Mouse (Mus musculus) kidney, postnatal 0 days (tissue): ENCODE measurements at regions not wholly inside any gene's neighbourhood (a gene's known extent, or its start where the extent isn't known, plus 50 kb on each side); places are given as distances from the start of the nearest gene placed in this dataset.
A peak's percentile ranks its signal among the peaks of the same experiment; 100 is the strongest.

Experiments
- ATAC-seq: fragments of 200-750 bp; cut with Nextera tagmentation; replicated peaks from 2 replicates; pipeline ENCODE4 v1.8.0; 2017; ENCODE audit warnings: low read depth, moderate number of reproducible peaks, moderate TSS enrichment, moderate library complexity; ENCODE audit not compliant: low FRiP score
- DNase-seq: peaks from one replicate; pipeline ENCODE4 v3.0.0-alpha.2; 2016; ENCODE audit warnings: low spot score
- H3K27ac ChIP-seq: fragments of 300-500 bp; sonication (generic); 2 replicates; pipeline ENCODE4 v1.5.1; 2014; ENCODE audit warnings: mild to moderate bottlenecking
- H3K27me3 ChIP-seq: fragments of 300-500 bp; sonication (generic); 2 replicates; pipeline ENCODE4 v1.6.1; 2014; ENCODE audit warnings: low read length, mixed read lengths; ENCODE audit not compliant: insufficient read depth
- H3K36me3 ChIP-seq: fragments of 300-500 bp; sonication (generic); 2 replicates; pipeline ENCODE4 v1.6.1; 2014; ENCODE audit warnings: low read length, mixed read lengths; ENCODE audit not compliant: insufficient read depth
- H3K4me1 ChIP-seq: fragments of 300-500 bp; sonication (generic); replicated peaks from 2 replicates; pipeline ENCODE4 v1.6.1; 2014; ENCODE audit warnings: antibody characterized with exemption, low read length, mixed read lengths; ENCODE audit not compliant: insufficient read depth
- H3K4me2 ChIP-seq: fragments of 300-500 bp; sonication (generic); 2 replicates; pipeline ENCODE4 v1.6.1; 2014; ENCODE audit warnings: mild to moderate bottlenecking, low read length, moderate library complexity, mixed read lengths
- H3K4me3 ChIP-seq: fragments of 300-500 bp; sonication (generic); replicated peaks from 2 replicates; pipeline ENCODE4 v1.5.1; 2014; ENCODE audit warnings: low read depth, low read length
- H3K9ac ChIP-seq: fragments of 300-500 bp; sonication (generic); 2 replicates; pipeline ENCODE4 v1.6.1; 2014; ENCODE audit warnings: low read depth, low read length
- H3K9me3 ChIP-seq: fragments of 300-500 bp; sonication (generic); replicated peaks from 2 replicates; pipeline ENCODE4 v1.6.1; 2016; ENCODE audit warnings: low read length, inconsistent platforms, mixed read lengths
- CTCF ChIP-seq: IDR thresholded peaks from 2 replicates; pipeline ENCODE4 v1.5.1; 2016; ENCODE audit warnings: antibody characterized with exemption, low read depth, mild to moderate bottlenecking, moderate library complexity
- WGBS: fragments of 180-500 bp; shearing (Covaris S2); extraction: QIAGEN DNeasy Blood & Tissue Kit; methylation state at CpG from one replicate; pipeline ENCODE4 v1.1.7; 2014; 5-methylcytosine and 5-hydroxymethylcytosine counted together

DNA sequence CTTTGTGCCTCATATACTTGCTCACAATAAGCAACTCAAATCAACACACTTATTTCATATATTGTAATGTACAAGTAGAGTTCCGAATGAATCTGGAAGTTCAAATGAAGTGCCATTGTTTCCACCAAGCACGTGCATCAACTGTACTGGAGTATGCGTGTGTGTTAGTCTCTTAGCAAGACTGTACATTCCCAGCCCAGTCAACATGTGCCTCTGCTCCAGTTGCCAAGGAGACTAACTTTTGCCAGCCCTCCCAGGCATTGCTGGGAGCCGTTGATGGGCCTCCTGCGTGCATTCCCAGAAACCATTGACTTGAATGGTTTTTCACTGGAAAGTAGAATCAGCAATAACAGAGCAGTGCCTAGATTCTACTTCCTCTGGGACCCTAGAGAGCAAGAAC is 110.7 kb upstream of the Stac start:
- H3K4me3 ChIP-seq, result no peak overlapping the region
- no peak overlapping the region for H3K27ac ChIP-seq
- 84% methylated on average over 5 of the region's 5 CpGs for WGBS
- DNase-seq, result no peak
- TF ChIP-seq CTCF, result no peak
- no peak for ATAC-seq
- no peaks in the 10 kb centered on the region for H3K4me1 ChIP-seq
- no peaks in the 10 kb centered on the region for H3K36me3 ChIP-seq
- no peaks in the 10 kb centered on the region for H3K9me3 ChIP-seq
- no peak overlapping the region for H3K9ac ChIP-seq
- H3K4me2 ChIP-seq, result no peak overlapping the region
- no peaks in the 10 kb centered on the region for H3K27me3 ChIP-seq

DNA sequence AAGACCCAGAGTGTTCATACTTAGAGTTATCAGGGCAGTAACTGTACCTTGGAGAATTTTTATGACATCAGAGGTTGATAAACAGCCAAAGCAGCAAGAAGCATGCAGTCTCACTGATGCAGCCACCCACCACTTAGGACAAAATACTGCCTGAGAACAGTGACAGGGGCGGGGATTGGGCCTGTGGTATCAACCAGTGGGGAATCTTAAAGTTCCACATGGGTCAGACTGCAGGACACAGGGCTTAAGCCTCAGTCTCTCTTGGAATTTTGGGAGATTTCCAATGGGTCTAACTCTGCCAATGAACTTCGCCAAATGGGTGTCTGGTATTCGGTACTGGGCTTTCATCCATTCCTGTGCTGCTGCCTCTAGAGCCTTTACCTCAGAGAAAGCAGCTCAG is 88.8 kb upstream of the Stac start:
- Histone ChIP-seq H3K36me3 (no peaks in the 10 kb centered on the region), H3K27me3 (no peaks in the 10 kb centered on the region), H3K9ac (no peak overlapping the region), H3K4me2 (no peak overlapping the region), H3K9me3 (no peaks in the 10 kb centered on the region), H3K4me3 (no peak overlapping the region), H3K27ac (no peak overlapping the region), H3K4me1 (no peaks in the 10 kb centered on the region)
- no peak for DNase-seq
- no peak for TF ChIP-seq CTCF
- WGBS, result 89% methylated on average over 3 of the region's 3 CpGs
- ATAC-seq, result no peak

DNA sequence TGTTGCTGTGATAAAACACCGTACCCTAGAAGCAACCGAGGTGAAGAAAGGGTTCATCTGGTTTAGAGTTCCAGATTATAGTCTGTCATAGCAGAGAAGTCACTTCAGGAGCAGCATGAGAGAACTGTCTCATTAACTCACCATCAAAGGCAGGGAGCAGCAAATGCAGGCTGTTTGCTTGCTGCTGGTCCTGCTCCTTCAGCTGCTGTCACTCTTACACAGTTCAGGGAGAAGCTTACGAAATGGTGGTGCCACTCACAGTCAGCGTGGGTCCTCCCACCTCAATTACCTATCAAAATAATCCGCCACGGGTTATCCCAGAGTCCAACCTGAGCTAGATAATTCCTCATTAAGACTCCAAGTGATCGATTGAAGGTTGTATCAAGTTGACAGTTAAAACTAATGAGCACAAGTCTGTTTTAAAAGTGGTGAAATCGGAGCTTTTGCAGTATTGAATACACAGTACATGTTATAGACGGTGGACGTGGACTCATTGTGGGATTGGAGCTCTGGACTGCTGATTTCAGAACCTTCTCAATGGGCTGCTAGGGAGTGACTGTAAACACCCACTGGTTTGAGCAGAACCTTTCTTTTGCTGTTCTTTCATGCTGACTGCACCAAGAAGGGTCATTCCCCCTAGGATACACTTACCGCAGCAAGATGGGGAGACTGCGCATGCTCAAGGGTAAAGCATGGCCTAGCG is 87.4 kb upstream of the Stac start:
- ATAC-seq (no peak), DNase-seq (no peak)
- H3K36me3 ChIP-seq, result no peaks in the 10 kb centered on the region
- TF ChIP-seq CTCF, result no peak
- H3K9me3 ChIP-seq, result no peaks in the 10 kb centered on the region
- no peaks in the 10 kb centered on the region for H3K27me3 ChIP-seq
- no peak overlapping the region for H3K27ac ChIP-seq
- no peaks in the 10 kb centered on the region for H3K4me1 ChIP-seq
- no peak overlapping the region for H3K4me3 ChIP-seq
- WGBS, result 81% methylated on average over 13 of the region's 13 CpGs
- no peak overlapping the region for H3K4me2 ChIP-seq
- H3K9ac ChIP-seq, result no peak overlapping the region

DNA sequence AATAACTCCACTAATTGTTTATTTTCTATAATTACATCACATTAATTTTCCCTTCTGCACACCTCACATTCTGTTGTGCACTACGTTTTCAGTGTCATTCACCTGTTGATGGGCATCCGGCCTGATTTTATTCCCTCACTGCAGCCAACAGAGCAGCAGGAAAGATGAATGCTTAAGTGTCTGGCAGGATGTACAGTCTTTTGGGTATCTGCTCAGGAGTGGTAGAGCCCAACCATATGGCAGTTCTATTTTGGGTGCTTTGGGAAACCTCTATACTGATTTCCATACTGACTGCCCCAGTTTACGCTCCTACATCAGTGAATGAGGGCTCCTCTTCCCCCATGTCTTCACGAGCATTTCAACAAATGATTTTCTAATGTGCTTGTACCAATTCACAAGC is 84.1 kb upstream of the Stac start:
- no peak overlapping the region for H3K4me3 ChIP-seq
- no peak overlapping the region for H3K9ac ChIP-seq
- no peak overlapping the region for H3K27ac ChIP-seq
- ATAC-seq (no peak), DNase-seq (no peak)
- no peaks in the 10 kb centered on the region for H3K36me3 ChIP-seq
- H3K27me3 ChIP-seq, result no peaks in the 10 kb centered on the region
- H3K4me2 ChIP-seq, result no peak overlapping the region
- WGBS, result 88% methylated on average over 4 of the region's 4 CpGs
- no peaks in the 10 kb centered on the region for H3K9me3 ChIP-seq
- TF ChIP-seq CTCF, result no peak
- H3K4me1 ChIP-seq, result no peaks in the 10 kb centered on the region

DNA sequence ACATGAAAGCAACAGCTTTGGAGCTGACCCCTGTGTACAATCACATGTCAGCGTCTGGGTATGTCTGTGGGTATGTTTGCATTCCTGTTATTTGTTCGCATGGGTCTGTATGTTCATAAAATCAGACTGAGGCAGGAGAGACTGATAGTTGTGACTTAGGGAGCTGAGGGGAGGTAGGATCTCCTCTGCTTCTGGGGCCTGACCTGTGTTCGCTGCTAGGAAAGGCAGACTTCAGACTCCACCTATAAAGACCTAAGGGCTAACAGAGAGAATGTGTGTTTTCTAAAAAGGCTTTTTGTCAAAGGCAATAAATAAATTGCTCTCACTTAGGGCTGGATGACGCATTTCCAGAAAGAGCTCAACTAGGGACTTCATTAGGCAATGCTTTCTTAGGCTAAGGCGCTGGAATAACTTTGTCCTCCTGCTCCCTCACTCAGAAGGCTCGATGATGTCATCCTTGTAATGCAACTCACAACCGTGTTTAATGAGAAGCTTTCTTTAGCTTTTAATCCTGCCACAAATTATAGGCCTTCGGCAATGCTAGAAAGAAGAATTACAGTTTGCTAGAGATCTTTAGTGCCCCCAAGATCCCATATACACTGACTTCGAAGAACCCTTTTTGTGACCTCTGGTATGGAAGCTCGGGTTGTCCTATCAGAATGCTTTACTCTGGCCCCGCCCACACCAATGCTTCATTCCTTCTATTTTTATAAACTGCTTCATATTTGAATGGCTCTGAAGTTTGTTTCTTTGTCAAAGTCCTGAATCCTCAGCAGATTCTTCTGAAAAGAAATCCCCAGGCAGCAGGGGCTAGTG is 72.7 kb upstream of the Stac start:
- Histone ChIP-seq H3K36me3 (no peaks in the 10 kb centered on the region), H3K9me3 (no peaks in the 10 kb centered on the region), H3K27ac (no peak overlapping the region), H3K27me3 (no peaks in the 10 kb centered on the region), H3K4me3 (no peak overlapping the region), H3K9ac (no peak overlapping the region), H3K4me2 (no peak overlapping the region), H3K4me1 (no peaks in the 10 kb centered on the region)
- no peak for TF ChIP-seq CTCF
- DNase-seq, result peak; percentile 4
- WGBS, result 53% methylated on average over 11 of the region's 11 CpGs
- ATAC-seq, result no peak

DNA sequence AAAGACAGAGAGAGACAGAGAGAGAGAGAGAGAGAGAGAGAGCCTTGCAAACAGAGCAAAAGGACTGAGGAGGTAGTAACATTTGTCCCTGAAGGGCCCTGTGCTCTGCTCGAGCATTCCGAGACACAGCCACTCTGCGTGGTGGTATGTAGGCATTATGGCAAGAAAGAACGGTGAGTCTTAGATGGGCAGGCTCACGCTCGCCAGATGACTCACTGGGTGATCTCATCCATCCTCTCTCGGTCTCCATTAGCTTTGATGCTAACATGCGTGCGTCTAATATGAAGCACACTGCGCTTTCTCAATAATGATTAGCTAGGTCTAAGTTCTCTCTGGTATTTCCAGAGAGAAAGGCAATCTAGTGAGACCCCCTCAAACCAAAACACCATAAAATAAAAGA is 65.1 kb upstream of the Stac start:
- DNase-seq (no peak), ATAC-seq (no peak)
- no peaks in the 10 kb centered on the region for H3K36me3 ChIP-seq
- TF ChIP-seq CTCF, result no peak
- no peaks in the 10 kb centered on the region for H3K4me1 ChIP-seq
- no peak overlapping the region for H3K4me3 ChIP-seq
- no peak overlapping the region for H3K4me2 ChIP-seq
- no peaks in the 10 kb centered on the region for H3K27me3 ChIP-seq
- no peaks in the 10 kb centered on the region for H3K9me3 ChIP-seq
- H3K9ac ChIP-seq, result no peak overlapping the region
- WGBS, result 78% methylated on average over 10 of the region's 10 CpGs
- no peak overlapping the region for H3K27ac ChIP-seq
